Mouse (Mus musculus) spleen, adult 2 months (tissue): ENCODE data around the gene Sfxn2. TPM values are rescaled to one million over a fixed set of nuclear protein-coding genes. Genes with fewer than 3 reads are reported as not detected.

ENCODE experiments used
- DNase-seq, 2 experiments: peaks; one replicate each; pipeline versions ENCODE4 v3.0.0 to v3.0.0-alpha.2; 2012 to 2021; ENCODE audit warnings: low spot score in 2 of 2, low read depth in 1 of 2
- H3K27ac ChIP-seq: fragments of 200-500 bp; 2 replicates; pipeline ENCODE4 v1.5.1; 2012; ENCODE audit warnings: low read length, inconsistent platforms; ENCODE audit not compliant: insufficient read depth
- H3K27me3 ChIP-seq: fragments of 200-500 bp; 2 replicates; pipeline ENCODE4 v1.6.1; 2012; ENCODE audit warnings: mild to moderate bottlenecking, moderate library complexity, low read length, inconsistent platforms; ENCODE audit not compliant: control insufficient read depth, insufficient read depth
- H3K36me3 ChIP-seq: fragments of 200-500 bp; 2 replicates; pipeline ENCODE4 v1.6.1; 2012; ENCODE audit warnings: mild to moderate bottlenecking, low read length, inconsistent platforms; ENCODE audit not compliant: control insufficient read depth, insufficient read depth
- H3K4me1 ChIP-seq: fragments of 200-500 bp; 2 replicates; pipeline ENCODE4 v1.6.1; 2011; ENCODE audit warnings: inconsistent platforms; ENCODE audit not compliant: control insufficient read depth, insufficient read depth, insufficient read length
- H3K4me3 ChIP-seq: fragments of 200-500 bp; 2 replicates; pipeline ENCODE4 v1.5.1; 2011; ENCODE audit warnings: mild to moderate bottlenecking, inconsistent platforms; ENCODE audit not compliant: insufficient read depth, insufficient read length; ENCODE audit errors: extremely low read depth
- CTCF ChIP-seq: fragments of 200-500 bp; IDR thresholded peaks from 2 replicates; pipeline ENCODE4 v1.5.1; 2011; ENCODE audit warnings: mild to moderate bottlenecking, inconsistent platforms; ENCODE audit not compliant: insufficient read depth, insufficient read length, insufficient replicate concordance; ENCODE audit errors: extremely low read depth
- POLR2A ChIP-seq: fragments of 200-500 bp; IDR thresholded peaks from 2 replicates; pipeline ENCODE4 v1.6.1; 2011; ENCODE audit warnings: low read depth, low read length, inconsistent platforms
- WGBS: fragments of 180-500 bp; shearing (Covaris S2); methylation state at CpG from one replicate; pipeline ENCODE4 v1.1.7; 2018; 5-methylcytosine and 5-hydroxymethylcytosine counted together
- polyA plus RNA-seq: library from polyadenylated mRNA; depleted of rRNA; stranded (reverse); fragments of >200 nt; gene quantifications from 2 replicates; pipeline ENCODE4 v1.2.3, GENCODE M21; 2012

The Sfxn2 gene
- polyA plus RNA-seq, 1 experiment = 3.2 TPM

DNA sequence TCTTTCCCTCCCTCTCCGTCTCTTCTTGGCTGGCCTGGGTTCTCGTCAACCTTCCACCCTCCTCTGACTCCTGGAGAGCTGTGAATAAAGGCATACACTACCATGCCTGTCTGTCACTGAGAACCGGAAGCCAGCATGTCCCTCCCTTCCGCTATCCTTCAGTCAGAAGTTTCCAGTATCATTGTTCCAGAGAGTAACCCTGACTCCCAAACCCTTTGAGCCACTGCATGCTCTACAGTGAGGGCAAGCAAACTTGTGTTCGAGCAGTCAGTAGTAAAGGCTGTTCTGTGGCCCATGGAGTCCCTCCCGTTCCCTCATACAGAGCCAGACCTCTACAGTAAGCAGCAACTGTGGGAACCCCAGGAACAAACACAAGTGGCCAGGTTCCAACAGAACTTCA lies 25.6 kb upstream of the Sfxn2 start:
- no peaks in the 10 kb centered on the region; the same call in 1 of the 2 replicates for H3K36me3 ChIP-seq
- no peak for TF ChIP-seq POLR2A
- no peak for TF ChIP-seq CTCF
- no peaks in the 10 kb centered on the region for H3K27me3 ChIP-seq
- no peak overlapping the region for H3K27ac ChIP-seq
- no peak overlapping the region for H3K4me3 ChIP-seq
- H3K4me1 ChIP-seq = no peaks in the 10 kb centered on the region
- WGBS = 92% methylated on average over 6 of the region's 6 CpGs
- DNase-seq = no peak

DNA sequence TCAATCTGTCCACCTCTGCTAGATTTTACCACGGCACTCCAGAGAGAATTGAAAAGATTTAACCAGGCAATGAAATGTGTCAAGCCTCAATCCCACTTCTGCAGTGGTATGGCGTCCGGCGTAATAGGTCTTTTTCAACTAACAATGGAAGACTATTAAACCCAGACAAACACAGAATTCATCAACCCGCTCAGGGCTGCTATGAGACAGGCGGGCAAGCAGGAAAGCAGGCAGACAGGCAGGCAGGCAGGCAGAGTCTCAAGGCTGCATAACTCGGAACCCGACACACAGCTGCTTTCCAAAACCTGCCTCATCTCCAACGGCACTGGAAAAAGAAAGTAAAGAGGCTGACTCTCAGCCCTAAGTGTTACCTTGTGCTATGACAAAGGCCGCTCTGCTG lies 25.1 kb upstream of the Sfxn2 start:
- DNase-seq = no peak
- TF ChIP-seq CTCF (no peak), POLR2A (no peak)
- no peaks in the 10 kb centered on the region; the same call in 1 of the 2 replicates for H3K36me3 ChIP-seq
- H3K4me3 ChIP-seq = no peak overlapping the region
- no peak overlapping the region for H3K27ac ChIP-seq
- H3K4me1 ChIP-seq = no peaks in the 10 kb centered on the region
- 91% methylated on average over 10 of the region's 10 CpGs for whole genome bisulfite sequencing
- no peaks in the 10 kb centered on the region for H3K27me3 ChIP-seq

DNA sequence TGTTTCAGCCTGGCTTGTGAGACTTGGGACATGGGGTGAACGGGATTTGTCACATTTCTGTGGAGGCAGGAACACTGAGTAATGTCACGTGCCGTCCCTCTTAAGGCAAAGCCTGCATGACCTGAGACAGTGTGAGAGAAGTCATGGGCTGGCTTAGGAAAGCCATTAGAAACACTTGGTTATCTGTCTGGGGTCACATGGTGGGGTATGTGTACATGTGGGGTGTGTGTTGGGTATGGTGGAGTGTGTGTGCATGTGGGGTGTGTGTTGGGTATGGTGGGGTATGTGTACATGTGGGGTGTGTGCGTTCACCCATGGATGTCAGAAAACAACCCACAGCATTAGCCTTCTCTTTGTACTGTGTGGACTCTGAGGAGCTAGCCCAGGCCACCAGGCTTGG lies 22.8 kb upstream of the Sfxn2 start:
- H3K27ac ChIP-seq = no peak overlapping the region
- H3K36me3 ChIP-seq = no peaks in the 10 kb centered on the region; the same call in 1 of the 2 replicates
- no peak for TF ChIP-seq POLR2A
- no peak for TF ChIP-seq CTCF
- no peak overlapping the region for H3K4me3 ChIP-seq
- no peaks in the 10 kb centered on the region for H3K4me1 ChIP-seq
- 100% methylated on average over 4 of the region's 4 CpGs for WGBS
- no peak for DNase-seq
- H3K27me3 ChIP-seq = no peaks in the 10 kb centered on the region

DNA sequence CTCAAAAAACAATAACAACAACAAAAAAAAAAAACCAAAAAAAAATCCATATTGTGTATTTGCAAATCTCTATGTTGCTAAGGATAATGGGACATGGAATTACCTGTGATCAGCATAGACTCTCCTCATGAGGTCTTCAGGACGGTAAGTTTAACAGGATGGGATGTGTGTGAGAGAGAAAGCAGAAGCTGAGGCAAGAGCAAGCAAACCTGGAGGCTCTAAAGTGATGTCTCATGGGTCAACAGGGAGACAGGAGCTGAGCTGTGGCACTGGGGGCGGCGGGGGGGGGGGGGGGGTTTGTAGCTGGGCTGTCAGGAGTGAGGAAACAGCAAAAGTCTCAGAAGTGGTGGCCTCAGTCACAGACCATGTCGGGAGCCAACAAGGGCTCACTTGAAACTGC lies 20.7 kb upstream of the Sfxn2 start:
- whole genome bisulfite sequencing = 84% methylated on average over 4 of the region's 4 CpGs
- Histone ChIP-seq H3K4me1 (no peaks in the 10 kb centered on the region), H3K36me3 (no peaks in the 10 kb centered on the region; the same call in 1 of the 2 replicates), H3K4me3 (no peak overlapping the region), H3K27ac (no peak overlapping the region), H3K27me3 (no peaks in the 10 kb centered on the region)
- TF ChIP-seq CTCF = no peak
- no peak for TF ChIP-seq POLR2A
- DNase-seq = no peak

DNA sequence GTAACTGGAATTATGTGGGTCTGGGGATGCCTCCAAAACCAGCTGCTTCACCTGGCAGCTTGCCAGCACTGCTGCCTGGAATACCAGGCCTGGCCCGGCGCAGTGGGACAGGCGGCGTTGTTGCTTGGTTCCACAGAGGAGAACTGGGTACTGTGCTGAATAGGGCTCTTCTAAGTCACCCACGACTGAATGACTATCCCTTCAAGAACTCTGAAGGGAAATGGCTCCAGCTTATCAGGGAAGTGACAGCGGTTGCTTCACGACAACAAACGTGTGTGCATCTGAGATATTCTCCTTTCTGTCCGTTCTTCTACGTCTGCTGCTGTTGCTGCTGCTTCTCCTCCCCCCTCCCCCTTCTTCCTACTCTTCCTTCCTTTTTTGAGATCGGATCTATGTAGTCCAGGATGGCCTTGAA lies 19.6 kb upstream of the Sfxn2 start:
- Histone ChIP-seq H3K27ac (no peak overlapping the region), H3K27me3 (no peaks in the 10 kb centered on the region), H3K36me3 (no peaks in the 10 kb centered on the region; the same call in 1 of the 2 replicates), H3K4me1 (no peaks in the 10 kb centered on the region), H3K4me3 (no peak overlapping the region)
- no peak for DNase-seq
- 60% methylated on average over 11 of the region's 11 CpGs for WGBS
- no peak for TF ChIP-seq POLR2A
- no peak for TF ChIP-seq CTCF

DNA sequence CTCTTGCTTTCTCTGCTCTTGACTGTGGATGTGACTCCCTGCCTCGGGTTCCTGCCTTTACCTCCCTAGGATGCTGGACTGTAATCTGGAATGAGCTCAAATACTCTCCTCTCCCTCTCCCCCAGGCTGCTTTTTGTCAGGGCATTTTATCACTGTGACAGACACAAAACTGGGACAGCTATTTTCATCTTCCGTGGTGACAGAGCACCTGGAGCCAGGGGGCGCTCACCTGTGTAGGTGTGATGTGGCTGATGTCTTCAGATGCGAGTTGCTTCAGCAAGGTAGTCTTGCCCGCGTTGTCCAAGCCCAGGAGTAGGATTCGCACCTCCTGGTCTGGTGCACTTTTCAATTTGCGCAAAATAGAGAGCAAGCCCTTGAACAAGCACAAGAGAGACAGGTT lies 15.2 kb upstream of the Sfxn2 start:
- TF ChIP-seq POLR2A (no peak), CTCF (no peak)

DNA sequence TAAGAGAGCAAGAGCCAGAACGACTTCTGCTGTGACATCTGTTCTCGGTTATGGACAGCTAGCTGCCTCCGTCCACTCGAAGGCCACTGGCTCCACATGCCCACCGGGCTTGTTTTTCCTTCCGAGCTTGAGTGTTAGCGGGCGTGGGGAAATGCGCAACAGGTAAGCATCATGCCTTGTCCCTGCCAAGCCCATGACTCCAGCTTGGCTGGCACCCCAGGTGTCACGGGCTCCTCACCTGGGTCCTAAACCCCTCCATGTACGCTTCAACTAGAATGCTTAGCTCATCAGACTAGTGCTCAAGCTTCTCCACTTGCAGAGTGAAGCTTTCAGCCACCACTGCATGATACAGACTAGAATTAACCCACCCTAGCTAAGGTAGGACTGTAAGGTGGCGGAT lies 14.5 kb upstream of the Sfxn2 start:
- DNase-seq = no peak
- WGBS = 88% methylated on average over 12 of the region's 12 CpGs
- H3K4me1 ChIP-seq = no peaks in the 10 kb centered on the region
- H3K27ac ChIP-seq = no peak overlapping the region
- no peak overlapping the region for H3K4me3 ChIP-seq
- TF ChIP-seq POLR2A (no peak), CTCF (no peak)
- no peaks in the 10 kb centered on the region for H3K36me3 ChIP-seq
- H3K27me3 ChIP-seq = no peaks in the 10 kb centered on the region

More for the DNA sequence above, 15.2 kb upstream of the Sfxn2 start:
- Histone ChIP-seq H3K4me3 (no peak overlapping the region), H3K36me3 (no peaks in the 10 kb centered on the region), H3K27ac (no peak overlapping the region), H3K4me1 (no peaks in the 10 kb centered on the region), H3K27me3 (no peaks in the 10 kb centered on the region)
- no peak for DNase-seq
- WGBS = 86% methylated on average over 8 of the region's 8 CpGs
